Comparison of ENCODE assay signal across 14 mouse cellular contexts in the genomic region with DNA sequence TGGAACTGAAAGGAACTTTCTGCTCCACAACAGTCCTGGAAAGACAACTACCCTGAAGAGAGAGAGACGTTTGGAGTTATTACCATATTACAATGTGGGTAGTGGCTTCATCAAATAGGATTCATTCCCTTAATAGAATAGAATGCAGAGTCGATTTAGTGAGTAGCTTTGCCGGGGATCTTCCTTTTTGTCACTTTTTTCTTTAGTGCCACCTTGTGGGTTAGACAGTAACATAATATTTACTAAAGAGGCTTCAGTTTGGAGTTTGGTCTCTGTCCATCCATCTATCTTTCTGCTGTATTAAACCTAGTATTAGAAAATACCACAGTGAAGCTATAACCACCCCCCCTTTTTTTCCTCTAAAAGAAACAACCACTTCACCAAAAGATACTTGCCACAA. TPM values are rescaled to one million over a fixed set of nuclear protein-coding genes. Genes with fewer than 3 reads are reported as not detected.
"Had no signal": no experiment of that assay in that cellular context is flagged by ENCODE, and none has a peak within 500 bp of the region (broad histone marks: within the 10 kb centered on the region; RNA-seq: fewer than 3 reads in every experiment).

No protein-coding gene starts in this region.

- H3K36me3 ChIP-seq: kidney, embryonic 15.5 days; limb, embryonic 10.5 days; liver, embryonic 13.5 days; neural tube, embryonic 15.5 days had no signal

- DNase-seq: kidney, adult 2 months; kidney, postnatal 25 days; layer of hippocampus, adult 9-11 months; liver, embryonic 13.5 days; liver, postnatal 0 days; lung, postnatal 36 days; thymus, postnatal 4 days had no signal

- H3K9me3 ChIP-seq: kidney, embryonic 15.5 days; limb, embryonic 10.5 days; liver, embryonic 13.5 days; neural tube, embryonic 15.5 days had no signal

- H3K4me2 ChIP-seq: kidney, embryonic 15.5 days; liver, embryonic 13.5 days; neural tube, embryonic 15.5 days had no signal

- H3K9ac ChIP-seq: kidney, embryonic 15.5 days; liver, embryonic 13.5 days; liver, postnatal 0 days; neural tube, embryonic 15.5 days had no signal

- H3K27ac ChIP-seq: kidney, embryonic 15.5 days; limb, embryonic 10.5 days; liver, embryonic 13.5 days; neural tube, embryonic 15.5 days; stomach, postnatal 0 days had no signal

- H3K27me3 ChIP-seq: neural tube, embryonic 15.5 days had no signal

- ATAC-seq: liver, postnatal 0 days; lung, postnatal 0 days; midbrain, embryonic 16.5 days had no signal

- H3K4me1 ChIP-seq: kidney, embryonic 15.5 days; limb, embryonic 10.5 days; liver, embryonic 13.5 days; neural tube, embryonic 15.5 days had no signal

- H3K4me3 ChIP-seq: kidney, embryonic 15.5 days; limb, embryonic 10.5 days; liver, embryonic 13.5 days; neural tube, embryonic 15.5 days had no signal

RNA-seq across cellular contexts. Expression of a gene that starts 6.7 kb away (rescaled TPM):
- total RNA-seq: megakaryocyte progenitor cell, adult 5-6 weeks had no signal
- polyA plus RNA-seq: liver, embryonic 13.5 days; liver, postnatal 0 days; lung, postnatal 0 days had no signal
